Mouse (Mus musculus) spleen, postnatal 14 days (tissue): ENCODE measurements around the gene Pabpn1l.
"Not testable (repeated sequence)": the region's sequence is repeated elsewhere in the genome, so short reads cannot be mapped to it uniquely, and the experiment has no call there.

ENCODE experiments used
- DNase-seq, 2 experiments: peaks; one replicate each; pipeline ENCODE4 v3.0.0; 2021 to 2022; ENCODE audit warnings: low spot score in 2 of 2

Gene Pabpn1l

GRCm38 (mm10) chr8:122575735-122576647, 46.5 kb downstream of the Pabpn1l start:
- no peak for DNase-seq

- no peak for DNase-seq
These were observed 47.3 kb downstream of the Pabpn1l start for GRCm38 (mm10) chr8:122575286-122575685.

- DNase-seq = no peak
These were observed 47.8 kb downstream of the Pabpn1l start for GRCm38 (mm10) chr8:122574667-122575251.

DNA sequence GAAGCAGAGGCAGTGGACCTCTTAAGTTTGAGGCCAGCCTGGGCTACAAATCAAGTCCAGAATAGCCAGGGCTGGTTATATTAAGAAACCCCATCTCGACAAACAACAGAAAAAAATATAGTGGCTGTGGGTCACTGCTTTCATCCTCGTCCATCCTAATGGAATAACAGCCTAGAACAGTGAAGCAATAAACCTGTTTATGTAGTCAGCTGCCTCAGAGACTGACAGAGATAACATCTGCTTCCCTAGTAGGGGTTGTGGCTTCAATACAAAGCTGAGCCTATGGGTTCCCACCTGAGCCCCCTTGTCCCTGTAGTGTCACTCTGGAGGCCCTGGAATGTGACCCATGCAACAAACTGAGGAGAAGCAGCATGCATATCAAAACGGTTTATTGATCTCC, 48.3 kb downstream of the Pabpn1l start:
- DNase-seq = no peak

DNA sequence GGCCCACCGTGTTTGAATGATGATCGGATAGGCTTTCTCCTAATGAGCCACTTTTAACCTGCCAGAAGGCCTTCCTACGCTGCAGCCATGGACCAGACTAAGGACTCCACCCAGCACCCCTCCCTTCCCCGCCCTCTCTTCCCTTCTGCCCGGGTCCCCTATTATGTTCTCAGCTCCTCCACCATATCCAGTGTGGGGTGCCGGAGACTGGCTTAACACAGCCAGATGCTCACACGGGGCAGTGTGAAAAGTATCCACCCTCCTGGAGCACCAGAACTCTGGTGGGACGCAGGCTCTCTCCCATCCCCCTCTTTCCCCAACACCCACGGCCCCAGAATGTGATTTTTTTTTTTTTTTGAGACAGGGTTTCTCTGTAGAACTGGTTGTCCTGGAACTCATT, 49.0 kb downstream of the Pabpn1l start:
- no peak for DNase-seq

DNA sequence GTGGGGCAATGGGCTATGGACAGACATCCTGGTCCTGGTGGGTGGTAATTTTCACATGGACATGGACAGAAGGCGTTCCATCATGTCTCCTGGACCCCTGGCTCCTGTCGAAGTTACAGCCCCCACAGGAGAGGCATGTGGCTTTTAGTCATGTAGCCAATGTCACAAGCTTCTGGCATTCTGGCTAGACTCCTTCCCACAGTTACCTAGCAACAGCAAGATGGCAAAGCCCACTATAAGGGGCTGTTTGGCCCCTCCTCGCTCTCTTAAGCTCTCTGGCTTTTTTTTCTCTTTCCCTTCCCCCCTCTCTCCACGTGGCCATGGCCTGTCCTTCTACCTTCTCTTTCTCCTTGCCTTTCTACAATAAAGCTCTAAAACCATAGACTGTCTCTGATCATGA, 49.4 kb downstream of the Pabpn1l start:
- DNase-seq = not testable (repeated sequence)

- no peak for DNase-seq
These were observed 49.8 kb downstream of the Pabpn1l start for GRCm38 (mm10) chr8:122572751-122573150.

DNA sequence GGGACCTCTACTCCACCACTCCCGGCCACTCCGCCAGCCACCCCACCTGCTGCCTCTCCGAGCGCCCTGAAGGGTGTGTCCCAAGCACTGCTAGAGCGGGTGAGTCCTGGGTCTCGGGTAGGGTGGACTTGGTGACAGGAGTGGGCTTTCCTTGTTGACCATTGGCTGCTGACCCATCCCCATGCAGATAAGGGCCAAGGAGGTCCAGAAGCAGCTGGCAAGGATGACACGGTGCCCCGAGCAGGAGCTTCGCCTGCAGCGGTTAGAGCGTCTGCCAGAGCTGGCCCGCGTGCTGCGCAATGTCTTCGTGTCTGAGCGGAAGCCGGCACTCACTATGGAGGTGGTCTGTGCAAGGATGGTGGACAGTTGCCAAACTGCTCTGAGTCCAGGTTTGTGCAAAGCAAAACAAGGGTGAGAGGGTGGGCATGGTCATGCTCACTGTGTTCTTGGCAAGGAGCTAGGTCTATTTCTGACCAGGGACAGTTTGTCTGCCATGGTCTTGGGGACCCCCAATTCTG, 50.7 kb downstream of the Pabpn1l start:
- no peak for DNase-seq

- DNase-seq = no peak
These were observed 51.4 kb downstream of the Pabpn1l start for GRCm38 (mm10) chr8:122571153-122571552.

DNA sequence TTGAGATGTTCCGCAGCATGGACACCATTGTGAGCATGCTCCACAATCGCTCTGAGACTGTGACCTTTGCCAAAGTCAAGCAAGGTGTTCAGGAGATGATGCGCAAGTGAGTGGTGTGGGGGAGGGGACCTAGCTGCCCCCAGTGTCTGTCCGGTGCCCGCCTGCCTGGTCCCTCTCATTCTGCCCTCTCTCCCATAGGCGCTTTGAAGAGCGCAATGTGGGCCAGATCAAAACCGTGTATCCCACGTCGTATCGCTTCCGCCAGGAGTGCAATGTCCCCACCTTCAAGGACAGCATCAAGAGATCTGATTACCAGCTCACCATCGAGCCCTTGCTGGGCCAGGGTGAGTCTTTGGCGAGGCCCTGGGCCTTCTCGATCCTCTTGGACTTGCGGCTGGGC, 52.5 kb downstream of the Pabpn1l start:
- no peak for DNase-seq
